Mouse (Mus musculus): Measurements from ENCODE around the gene Gsto1.

DNA sequence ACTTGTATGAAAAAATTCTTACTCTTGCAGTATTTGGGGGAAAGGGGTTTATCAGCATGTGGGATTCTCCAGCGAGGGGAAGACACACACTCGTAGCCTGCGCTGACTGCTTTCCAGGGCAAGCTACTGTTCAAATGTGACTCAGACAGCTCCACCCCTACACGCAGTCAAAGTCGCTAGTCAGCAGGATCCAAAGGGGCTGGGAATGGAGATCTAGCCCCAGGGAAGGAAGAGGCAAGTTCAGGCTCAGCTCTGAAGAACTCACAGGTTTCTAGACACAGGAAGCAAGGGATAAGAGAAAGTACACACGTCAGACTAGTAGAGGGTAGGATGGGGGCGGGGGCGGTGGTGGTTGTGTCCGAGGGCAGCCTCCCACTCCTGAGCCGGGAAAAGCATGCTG, 45.8 kb downstream of the Gsto1 start:
- TF ChIP-seq GATA1 (IDR thresholded peaks at IDR 0.05; ENCODE audit: low read length) (no peak), TAL1 (IDR thresholded peaks at IDR 0.05; ENCODE audit: low read length) (no peak)

Data from erythroblast, embryonic 14.5 days (primary cell).